Mouse (Mus musculus) macrophage (primary cell): ENCODE data around the gene Nap1l1. TPM values are rescaled to one million over a fixed set of nuclear protein-coding genes. Genes with fewer than 3 reads are reported as not detected.
A peak's percentile ranks its signal among the peaks of the same experiment; 100 is the strongest.

Experiments used
- H3K27ac ChIP-seq: fragments of 350-480 bp; formaldehyde crosslinking; 2 replicates; pipeline ENCODE4 v1.9.0; 2021
- H3K36me3 ChIP-seq: fragments of 350-480 bp; formaldehyde crosslinking; 2 replicates; pipeline ENCODE4 v1.9.0; 2021; ENCODE audit errors: inconsistent target
- H3K4me3 ChIP-seq: fragments of 350-480 bp; formaldehyde crosslinking; 2 replicates; pipeline ENCODE4 v1.9.0; 2021; ENCODE audit errors: inconsistent target
- H3K79me2 ChIP-seq: fragments of 350-480 bp; formaldehyde crosslinking; 2 replicates; pipeline ENCODE4 v1.9.0; 2021; ENCODE audit errors: inconsistent target
- WGBS: methylation state at CpG from one replicate; pipeline ENCODE4 v1.1.7; 2026; ENCODE audit warnings: inconsistent platforms; ENCODE audit not compliant: missing documents; 5-methylcytosine and 5-hydroxymethylcytosine counted together
- polyA plus RNA-seq: library from polyadenylated mRNA; stranded (reverse); fragments of 250-400 nt; gene quantifications from 3 replicates; pipeline ENCODE4 v1.2.4, GENCODE M21; 2018; ENCODE audit warnings: inconsistent platforms

The Nap1l1 gene
- polyA plus RNA-seq, 1 experiment from 2014 or later = 333 TPM

- Histone ChIP-seq H3K4me3 (no peak overlapping the region), H3K79me2 (no peaks in the 10 kb centered on the region; the same call in 1 of the 2 replicates), H3K27ac (no peak overlapping the region), H3K36me3 (no peaks in the 10 kb centered on the region)
- WGBS = 64% methylated on average over 10 of the region's 10 CpGs
Observed at GRCm38 (mm10) chr10:111503716-111504115, 30.7 kb downstream of the Nap1l1 start.

GRCm38 (mm10) chr10:111504606-111505005, 31.6 kb downstream of the Nap1l1 start:
- Histone ChIP-seq H3K4me3 (no peak overlapping the region), H3K27ac (no peak overlapping the region), H3K36me3 (no peaks in the 10 kb centered on the region), H3K79me2 (no peaks in the 10 kb centered on the region; the same call in 1 of the 2 replicates)
- WGBS = 64% methylated on average over 1 of the region's 1 CpGs

GRCm38 (mm10) chr10:111505406-111505805, 32.4 kb downstream of the Nap1l1 start:
- H3K36me3 ChIP-seq = no peaks in the 10 kb centered on the region
- no peak overlapping the region for H3K4me3 ChIP-seq
- H3K79me2 ChIP-seq = no peaks in the 10 kb centered on the region; the same call in 1 of the 2 replicates
- WGBS = 86% methylated on average over 7 of the region's 7 CpGs
- H3K27ac ChIP-seq = no peak overlapping the region

GRCm38 (mm10) chr10:111506101-111506925, 33.3 kb downstream of the Nap1l1 start, which contains the start of gene Phlda1:
Gene Phlda1, plus strand, starts transcription at chr10:111506286.
- H3K36me3 ChIP-seq = no peaks in the 10 kb centered on the region
- under 1% methylated on average over 89 of the region's 94 CpGs for WGBS
- H3K27ac ChIP-seq = peak within 1 kb of the TSS; percentile 22
- H3K79me2 ChIP-seq = no peaks in the 10 kb centered on the region; the same call in 1 of the 2 replicates
- H3K4me3 ChIP-seq = peak within 1 kb of the TSS; percentile 59

- Histone ChIP-seq H3K36me3 (no peaks in the 10 kb centered on the region), H3K27ac (peak overlapping the region; percentile 22), H3K4me3 (peak overlapping the region; percentile 59), H3K79me2 (no peaks in the 10 kb centered on the region; the same call in 1 of the 2 replicates)
- WGBS = 1% methylated on average over 21 of the region's 23 CpGs
Observed at GRCm38 (mm10) chr10:111506926-111507459, 34.0 kb downstream of the Nap1l1 start.

DNA sequence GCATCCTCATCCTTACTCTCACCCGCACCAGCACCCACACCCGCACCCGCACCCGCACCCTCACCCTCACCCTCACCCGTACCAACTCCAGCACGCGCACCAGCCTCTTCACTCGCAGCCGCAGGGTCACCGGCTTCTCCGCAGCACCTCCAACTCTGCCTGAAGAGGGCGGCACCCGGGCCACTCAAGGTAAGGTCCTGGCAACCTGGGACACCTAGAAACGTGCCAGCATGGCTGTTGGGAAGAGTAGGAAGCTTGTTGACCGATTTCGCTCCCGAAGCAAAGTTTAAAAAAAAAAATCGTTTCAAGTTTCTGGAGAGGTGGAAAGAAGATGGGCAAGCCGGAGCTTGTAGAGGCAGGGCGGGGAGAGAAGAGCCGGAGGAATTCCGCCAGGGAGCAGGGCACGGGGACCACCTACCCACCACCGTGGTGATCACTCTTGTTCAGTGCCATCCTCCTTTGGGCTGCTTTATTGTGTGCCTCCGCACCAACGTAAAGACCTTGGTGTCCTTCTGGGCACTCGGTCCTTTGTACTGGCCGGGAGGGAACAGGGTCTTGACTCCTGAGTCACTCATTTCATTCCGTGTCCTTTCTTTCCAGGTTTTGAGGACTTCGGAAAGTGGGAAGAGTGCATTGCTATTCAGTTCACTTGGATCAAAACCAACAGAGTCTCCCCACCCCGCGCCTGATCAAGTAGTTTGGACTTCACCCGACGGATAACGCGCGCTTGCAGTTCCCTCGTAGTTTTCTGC, 34.6 kb downstream of the Nap1l1 start:
- no peaks in the 10 kb centered on the region for H3K36me3 ChIP-seq
- no peaks in the 10 kb centered on the region; the same call in 1 of the 2 replicates for H3K79me2 ChIP-seq
- H3K27ac ChIP-seq = no peak overlapping the region
- peak overlapping the region; percentile 59 for H3K4me3 ChIP-seq
- 15% methylated on average over 38 of the region's 38 CpGs for WGBS

- WGBS = 51% methylated on average over 7 of the region's 7 CpGs
- Histone ChIP-seq H3K4me3 (no peak overlapping the region; the same call in 1 of the 2 replicates), H3K27ac (no peak overlapping the region), H3K79me2 (no peaks in the 10 kb centered on the region; the same call in 1 of the 2 replicates), H3K36me3 (no peaks in the 10 kb centered on the region)
Observed at GRCm38 (mm10) chr10:111508324-111509080, 35.5 kb downstream of the Nap1l1 start.

DNA sequence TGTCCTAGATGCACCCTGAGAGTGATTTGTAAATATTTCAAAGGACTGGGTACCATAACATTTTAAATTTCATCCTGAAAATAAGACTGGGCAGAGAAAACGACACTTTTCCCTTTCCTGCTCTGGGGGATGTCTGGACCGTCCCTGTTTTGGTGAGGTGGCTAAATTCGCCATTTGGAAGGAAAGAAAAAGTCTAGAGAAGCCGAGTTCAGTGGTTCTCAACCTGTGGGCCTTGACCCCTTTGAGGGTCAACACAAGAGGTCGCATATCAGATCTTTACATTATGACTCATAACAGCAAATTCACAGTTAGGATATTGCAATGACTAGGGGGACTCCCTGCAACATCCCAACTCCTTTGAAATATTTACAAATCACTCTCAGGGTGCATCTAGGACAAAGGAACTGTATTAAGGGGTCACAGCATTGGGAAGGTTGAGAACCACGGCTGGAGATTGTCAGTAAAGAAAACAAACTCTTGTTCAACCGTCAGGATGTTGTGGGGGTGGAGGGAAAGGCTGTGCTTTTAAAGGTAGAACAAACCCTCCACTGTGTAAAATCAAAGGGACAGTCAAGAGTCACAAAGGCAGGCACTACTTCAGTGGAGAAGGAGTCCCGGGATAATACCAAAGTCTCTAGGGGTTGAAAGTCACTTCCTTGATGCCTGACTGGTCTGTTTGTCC, 36.2 kb downstream of the Nap1l1 start:
- H3K79me2 ChIP-seq = no peaks in the 10 kb centered on the region; the same call in 1 of the 2 replicates
- 91% methylated on average over 8 of the region's 8 CpGs for WGBS
- no peak overlapping the region for H3K27ac ChIP-seq
- no peaks in the 10 kb centered on the region for H3K36me3 ChIP-seq
- H3K4me3 ChIP-seq = no peak overlapping the region

GRCm38 (mm10) chr10:111509981-111510380, 37.0 kb downstream of the Nap1l1 start:
- Histone ChIP-seq H3K79me2 (no peaks in the 10 kb centered on the region; the same call in 1 of the 2 replicates), H3K27ac (no peak overlapping the region), H3K4me3 (no peak overlapping the region), H3K36me3 (no peaks in the 10 kb centered on the region)
- WGBS = 99% methylated on average over 7 of the region's 7 CpGs

GRCm38 (mm10) chr10:111510798-111511197, 37.8 kb downstream of the Nap1l1 start:
- Histone ChIP-seq H3K36me3 (no peaks in the 10 kb centered on the region), H3K27ac (no peak overlapping the region), H3K79me2 (no peaks in the 10 kb centered on the region; the same call in 1 of the 2 replicates), H3K4me3 (no peak overlapping the region)
- WGBS = 24% methylated on average over 7 of the region's 7 CpGs

DNA sequence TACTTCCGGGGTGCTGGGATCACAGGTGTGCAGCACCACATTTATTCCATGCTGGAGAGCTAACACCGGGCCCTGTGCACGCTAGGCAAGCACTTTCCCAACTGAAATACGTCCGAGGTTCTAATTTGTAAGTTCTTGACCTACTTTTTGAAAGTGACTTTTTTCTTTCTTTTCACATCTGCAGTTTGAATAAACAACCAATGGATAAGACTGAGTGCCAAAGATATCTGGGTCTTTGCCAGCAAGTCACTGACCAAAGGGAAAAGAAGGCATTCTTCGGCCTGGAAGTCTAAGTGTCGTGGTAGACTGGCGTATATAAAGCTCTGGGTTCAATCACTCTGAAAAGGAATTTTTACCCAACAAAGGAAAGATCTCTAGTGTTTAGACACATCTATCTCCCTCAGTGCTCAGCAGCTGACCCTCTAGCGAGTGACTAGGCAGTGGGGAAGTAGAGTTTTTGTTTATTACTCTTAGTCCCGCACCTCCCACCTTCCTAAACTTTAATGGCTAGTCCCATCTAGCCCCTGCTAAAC, 39.1 kb downstream of the Nap1l1 start:
- no peak overlapping the region for H3K27ac ChIP-seq
- no peaks in the 10 kb centered on the region for H3K36me3 ChIP-seq
- H3K79me2 ChIP-seq = no peaks in the 10 kb centered on the region; the same call in 1 of the 2 replicates
- 93% methylated on average over 10 of the region's 10 CpGs for WGBS
- H3K4me3 ChIP-seq = no peak overlapping the region

DNA sequence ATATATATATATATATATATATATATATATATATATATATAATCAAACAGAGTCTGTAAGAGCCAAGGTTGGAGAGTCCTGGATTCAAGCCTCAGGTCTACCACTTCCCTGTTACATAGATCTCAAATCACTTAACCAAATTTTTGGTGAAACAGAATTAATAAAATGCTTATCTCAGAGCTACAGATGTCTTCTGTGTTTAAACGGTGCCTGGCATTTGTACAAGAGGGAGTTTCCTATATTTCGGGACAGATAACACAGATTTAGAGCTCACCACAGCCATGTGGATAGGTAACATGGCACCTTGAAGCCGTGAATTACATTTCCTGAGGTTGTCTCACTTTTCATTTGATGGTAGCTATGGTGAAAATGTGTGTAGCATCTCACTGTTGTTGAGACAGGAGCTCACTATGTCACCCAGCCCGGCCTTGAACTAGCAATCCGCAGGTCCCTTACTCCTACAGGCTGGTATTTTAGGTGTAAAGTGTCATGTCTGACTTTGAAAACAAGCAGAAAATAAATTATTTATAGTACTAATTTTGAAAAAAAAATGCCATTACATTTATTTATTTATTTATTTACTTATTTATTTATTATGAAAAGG, 41.4 kb downstream of the Nap1l1 start:
- no peaks in the 10 kb centered on the region for H3K79me2 ChIP-seq
- H3K27ac ChIP-seq = no peak overlapping the region
- no peak overlapping the region for H3K4me3 ChIP-seq
- 87% methylated on average over 5 of the region's 5 CpGs for WGBS
- no peaks in the 10 kb centered on the region for H3K36me3 ChIP-seq
